Mouse (Mus musculus) stomach, postnatal 0 days (tissue): ENCODE results near the gene Pcmtd2.

ENCODE experiments used
- CTCF ChIP-seq: IDR thresholded peaks from 2 replicates; pipeline ENCODE4 v1.5.1; 2016; ENCODE audit warnings: antibody characterized with exemption, low read depth, mild to moderate bottlenecking, moderate library complexity
- EP300 ChIP-seq: optimal IDR thresholded peaks from 2 replicates; pipeline ENCODE3; 2016; ENCODE audit warnings: antibody characterized with exemption

GRCm38 (mm10) chr2:181789396-181789795 lies 48.3 kb upstream of the Pcmtd2 start:
- TF ChIP-seq CTCF (no peak), EP300 (no peak)
